Mouse (Mus musculus): ENCODE results near the gene Bag6. TPM values are rescaled to one million over a fixed set of nuclear protein-coding genes. Genes with fewer than 3 reads are reported as not detected.

Bag6 gene
- total and polyA plus RNA-seq, 2 experiments from 2014 or later: 68.9 to 339 TPM

GRCm38 (mm10) chr17:35161421-35161820 lies 26.4 kb downstream of the Bag6 start:
- TF ChIP-seq CTCF (IDR thresholded peaks at IDR 0.05): no peak
- no peak for ATAC-seq (ENCODE audit: low FRiP score)
- no peak overlapping the region for H3K4me2 ChIP-seq (ENCODE audit: low read depth, low read length, poor library complexity, severe bottlenecking)

DNA sequence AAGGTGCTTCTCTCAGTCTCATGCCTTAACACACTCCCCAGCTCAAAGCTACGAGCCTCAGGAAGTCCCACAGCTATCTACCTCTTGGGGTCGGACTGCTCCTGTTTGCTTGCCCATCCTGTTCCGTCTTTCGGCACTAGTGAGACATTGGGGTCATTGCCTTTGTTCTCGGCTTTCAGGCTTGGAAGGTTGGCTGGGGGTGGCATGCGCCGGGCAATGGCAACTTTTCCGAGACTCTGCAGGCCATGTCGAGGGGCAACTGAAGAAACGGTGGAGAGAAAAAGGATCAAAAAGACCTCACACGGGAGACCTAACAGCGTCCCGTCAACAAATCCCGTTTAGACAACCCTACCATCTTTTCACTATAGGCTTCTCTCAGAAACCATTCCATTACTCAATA lies 27.1 kb downstream of the Bag6 start:
- Histone ChIP-seq H3K36me3 (ENCODE audit: insufficient read depth, low read length) (peaks cover 51% of the 10 kb centered on the region), H3K4me1 (ENCODE audit: insufficient read depth, low read length) (peaks cover 11% of the 10 kb centered on the region; the same call in 1 of the 2 replicates)
- no peak for TF ChIP-seq CTCF (IDR thresholded peaks at IDR 0.05)

More at GRCm38 (mm10) chr17:35161421-35161820, 26.4 kb downstream of the Bag6 start:
- no peaks in the 10 kb centered on the region for H3K27me3 ChIP-seq (ENCODE audit: insufficient read depth, low read length)
- DNase-seq (ENCODE audit: low spot score): no peak
- H3K9ac ChIP-seq (replicated peaks; ENCODE audit: low read length, poor library complexity, severe bottlenecking): no peak overlapping the region
- no peaks in the 10 kb centered on the region for H3K9me3 ChIP-seq (ENCODE audit: low read length)
- H3K36me3 ChIP-seq (ENCODE audit: insufficient read depth, low read length): peaks cover 58% of the 10 kb centered on the region
- H3K4me1 ChIP-seq (ENCODE audit: insufficient read depth, low read length): peaks cover 10% of the 10 kb centered on the region; the same call in 1 of the 2 replicates
- H3K27ac ChIP-seq (ENCODE audit: low read depth, low read length): no peak overlapping the region
- no peak overlapping the region; the same call in 1 of the 2 replicates for H3K4me3 ChIP-seq (ENCODE audit: low read depth, low read length)
- 80% methylated on average over 11 of the region's 11 CpGs for WGBS

DNA sequence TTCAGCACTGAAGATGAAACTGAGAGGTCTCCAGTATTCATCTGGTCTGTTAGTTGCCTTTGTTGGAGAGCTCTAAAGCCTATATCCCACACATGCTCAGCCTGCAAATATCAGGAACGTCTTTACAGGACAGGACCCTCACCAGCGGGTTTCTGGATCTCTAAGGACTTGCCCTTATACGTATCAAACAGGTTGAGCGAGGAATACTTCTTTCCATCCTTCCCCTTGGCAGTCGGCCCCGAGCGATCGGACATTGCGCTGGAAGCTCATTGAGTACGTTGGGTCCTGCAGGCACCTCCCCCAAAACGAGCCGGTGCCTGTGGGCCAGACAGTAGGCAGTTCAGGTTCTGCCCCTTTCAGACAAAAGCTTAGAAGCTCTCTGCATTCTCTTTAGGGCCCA lies 27.8 kb downstream of the Bag6 start:
- ATAC-seq (ENCODE audit: low FRiP score): no peak
- Histone ChIP-seq H3K9ac (replicated peaks; ENCODE audit: low read length, poor library complexity, severe bottlenecking) (peak overlapping the region; percentile 98), H3K27me3 (ENCODE audit: insufficient read depth, low read length) (no peaks in the 10 kb centered on the region), H3K4me2 (ENCODE audit: low read depth, low read length, poor library complexity, severe bottlenecking) (peak overlapping the region; percentile 85), H3K4me1 (ENCODE audit: insufficient read depth, low read length) (peaks cover 11% of the 10 kb centered on the region; the same call in 1 of the 2 replicates), H3K4me3 (ENCODE audit: low read depth, low read length) (peak overlapping the region; percentile 87), H3K27ac (ENCODE audit: low read depth, low read length) (peak overlapping the region; percentile 43; the same call in 1 of the 2 replicates), H3K9me3 (ENCODE audit: low read length) (no peaks in the 10 kb centered on the region), H3K36me3 (ENCODE audit: insufficient read depth, low read length) (peaks cover 45% of the 10 kb centered on the region)
- WGBS: 24% methylated on average over 12 of the region's 12 CpGs
- TF ChIP-seq CTCF (IDR thresholded peaks at IDR 0.05): no peak
- DNase-seq (ENCODE audit: low spot score): no peak

More for the DNA sequence above, 27.1 kb downstream of the Bag6 start:
- DNase-seq (ENCODE audit: low spot score) (no peak), ATAC-seq (ENCODE audit: low FRiP score) (no peak)
- H3K27me3 ChIP-seq (ENCODE audit: insufficient read depth, low read length): no peaks in the 10 kb centered on the region
- no peaks in the 10 kb centered on the region for H3K9me3 ChIP-seq (ENCODE audit: low read length)
- H3K27ac ChIP-seq (ENCODE audit: low read depth, low read length): no peak overlapping the region
- peak overlapping the region; percentile 87; the same call in 1 of the 2 replicates for H3K4me3 ChIP-seq (ENCODE audit: low read depth, low read length)
- WGBS: 54% methylated on average over 14 of the region's 14 CpGs
- peak overlapping the region; percentile 98; the same call in 1 of the 2 replicates for H3K9ac ChIP-seq (replicated peaks; ENCODE audit: low read length, poor library complexity, severe bottlenecking)
- peak overlapping the region; percentile 85 for H3K4me2 ChIP-seq (ENCODE audit: low read depth, low read length, poor library complexity, severe bottlenecking)

DNA sequence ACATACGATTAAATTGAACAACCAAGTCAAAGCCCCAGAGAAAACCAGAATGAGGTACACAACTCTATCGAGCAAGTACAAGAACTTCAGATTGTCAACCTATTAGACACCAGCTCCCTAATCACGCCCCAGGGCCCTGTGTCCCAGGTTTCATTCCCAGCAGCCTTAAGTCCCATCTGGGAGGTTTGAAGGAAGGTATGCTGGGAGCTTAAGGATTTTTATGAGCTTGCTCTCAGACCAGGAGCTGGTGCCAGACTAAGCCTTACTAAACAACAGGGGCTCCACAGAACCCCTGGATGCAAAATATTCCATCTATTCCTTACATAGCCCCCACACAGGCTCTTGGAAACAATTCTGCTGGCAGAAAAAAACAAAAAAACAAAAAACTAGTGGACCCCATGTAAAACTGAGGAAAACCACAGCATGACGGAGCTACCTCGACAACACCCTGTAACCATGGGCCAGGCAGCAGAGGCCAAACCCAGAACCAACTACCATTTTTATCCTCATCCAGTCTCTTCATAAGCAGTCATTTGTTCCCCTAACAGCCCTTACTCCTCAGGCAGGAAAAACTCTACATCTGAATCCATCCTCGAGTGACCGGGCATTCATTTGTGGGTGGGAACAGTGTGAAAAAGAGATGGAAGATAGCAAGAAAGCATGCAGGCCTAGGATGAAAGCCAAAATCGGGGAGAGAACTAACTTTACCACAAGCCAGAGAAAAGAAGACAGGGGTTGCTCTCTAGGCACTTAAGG lies 28.5 kb downstream of the Bag6 start:
- Histone ChIP-seq H3K9me3 (ENCODE audit: low read length) (no peaks in the 10 kb centered on the region), H3K36me3 (ENCODE audit: insufficient read depth, low read length) (peaks cover 38% of the 10 kb centered on the region), H3K27me3 (ENCODE audit: insufficient read depth, low read length) (no peaks in the 10 kb centered on the region), H3K4me2 (ENCODE audit: low read depth, low read length, poor library complexity, severe bottlenecking) (peak overlapping the region; percentile 85), H3K27ac (ENCODE audit: low read depth, low read length) (peak overlapping the region; percentile 96), H3K9ac (replicated peaks; ENCODE audit: low read length, poor library complexity, severe bottlenecking) (peak overlapping the region; percentile 98), H3K4me1 (ENCODE audit: insufficient read depth, low read length) (peaks cover 11% of the 10 kb centered on the region; the same call in 1 of the 2 replicates), H3K4me3 (ENCODE audit: low read depth, low read length) (peak overlapping the region; percentile 87)
- ATAC-seq (ENCODE audit: low FRiP score): no peak
- no peak for DNase-seq (ENCODE audit: low spot score)
- 5% methylated on average over 8 of the region's 8 CpGs for WGBS
- no peak for TF ChIP-seq CTCF (IDR thresholded peaks at IDR 0.05)

DNA sequence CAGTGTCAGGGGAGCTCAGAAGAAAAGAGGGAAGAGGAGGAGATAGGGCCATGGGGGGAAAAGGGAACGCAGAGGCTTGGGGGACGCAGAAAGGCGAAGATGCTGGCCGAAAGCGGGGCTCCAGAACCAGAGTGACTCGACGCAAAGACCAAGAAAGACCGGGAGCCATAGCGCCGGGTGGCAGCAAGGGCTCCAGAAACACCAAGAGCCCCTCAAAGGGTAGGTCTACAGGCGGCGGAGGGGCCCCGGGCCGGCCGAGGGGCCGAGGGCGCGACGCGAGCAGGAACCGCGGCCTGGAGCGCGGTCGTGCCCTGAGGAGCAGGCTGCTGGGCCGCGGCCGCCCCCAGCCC lies 29.2 kb downstream of the Bag6 start:
- peak overlapping the region; percentile 85 for H3K4me2 ChIP-seq (ENCODE audit: low read depth, low read length, poor library complexity, severe bottlenecking)
- TF ChIP-seq CTCF (IDR thresholded peaks at IDR 0.05): no peak
- H3K27me3 ChIP-seq (ENCODE audit: insufficient read depth, low read length): no peaks in the 10 kb centered on the region
- ATAC-seq (ENCODE audit: low FRiP score) (no peak), DNase-seq (ENCODE audit: low spot score) (no peak)
- peak overlapping the region; percentile 98 for H3K9ac ChIP-seq (replicated peaks; ENCODE audit: low read length, poor library complexity, severe bottlenecking)
- WGBS: under 1% methylated on average over 16 of the region's 28 CpGs
- H3K27ac ChIP-seq (ENCODE audit: low read depth, low read length): peak overlapping the region; percentile 96
- H3K4me1 ChIP-seq (ENCODE audit: insufficient read depth, low read length): peaks cover 11% of the 10 kb centered on the region; the same call in 1 of the 2 replicates
- H3K9me3 ChIP-seq (ENCODE audit: low read length): no peaks in the 10 kb centered on the region
- peaks cover 31% of the 10 kb centered on the region for H3K36me3 ChIP-seq (ENCODE audit: insufficient read depth, low read length)
- H3K4me3 ChIP-seq (ENCODE audit: low read depth, low read length): peak overlapping the region; percentile 87

Measured in midbrain, postnatal 0 days (tissue).